Mouse (Mus musculus) left cerebral cortex, postnatal 25 days (tissue): ENCODE data around the gene Hmgcs2. TPM values are rescaled to one million over a fixed set of nuclear protein-coding genes. Genes with fewer than 3 reads are reported as not detected.

Experiments
- DNase-seq, 2 experiments: peaks; one replicate each; pipeline ENCODE4 v3.0.0; 2022; ENCODE audit warnings: low spot score in 2 of 2, mixed read lengths in 1 of 2
- intact Hi-C: fragments of 180-260 bp; cut with DNase I; formaldehyde crosslinking; loops from one replicate; pipeline ENCODE4 v1.15.1; 2025
- total RNA-seq, 2 experiments: library from RNA; stranded (reverse); gene quantifications; 2 replicates each; pipeline ENCODE4 v1.2.3; 2021

Gene Hmgcs2
- total RNA-seq, result 10 to 100 TPM in 1 of 2 experiments, 1 to 10 TPM in 1; 7.5 to 10.5 TPM

DNA sequence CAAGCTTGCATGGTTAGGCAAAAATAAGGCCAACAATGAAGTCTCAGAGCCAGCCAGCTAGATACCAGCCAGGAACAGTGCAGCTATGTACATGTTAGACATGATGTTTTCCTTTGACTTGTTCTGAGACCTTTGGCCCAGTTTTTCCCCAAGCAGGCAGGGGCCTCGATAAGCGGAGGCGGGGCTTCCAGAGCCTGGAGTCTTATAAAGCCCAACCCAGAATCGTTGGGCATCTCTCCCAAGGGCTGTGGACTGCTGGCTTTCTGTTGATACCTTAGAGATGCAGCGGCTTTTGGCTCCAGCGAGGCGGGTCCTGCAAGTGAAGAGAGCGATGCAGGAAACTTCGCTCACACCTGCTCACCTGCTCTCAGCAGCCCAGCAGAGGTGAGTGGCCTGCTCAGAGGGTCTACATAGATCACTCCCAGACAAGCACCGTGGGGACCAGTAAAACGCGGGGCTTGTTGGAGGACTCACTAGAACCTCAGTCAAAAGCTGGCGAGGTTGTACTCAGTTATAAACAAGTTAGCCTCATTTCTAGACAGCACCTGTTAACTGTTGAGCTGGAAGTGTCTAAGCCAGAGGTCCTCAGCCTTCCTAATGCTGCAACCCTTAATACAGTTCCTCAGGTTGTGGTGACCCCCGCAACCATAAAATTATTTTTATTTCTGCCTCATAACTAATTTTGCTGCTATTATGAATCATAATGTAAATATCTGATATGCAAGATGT lies at the start of gene Hmgcs2:
Gene Hmgcs2, plus strand, starts transcription at position 232 of the 729 bp plus-strand sequence.
- peak in 1 of 2 experiments; percentile 9 for DNase-seq
- intact Hi-C loops, result no loop called here

DNA sequence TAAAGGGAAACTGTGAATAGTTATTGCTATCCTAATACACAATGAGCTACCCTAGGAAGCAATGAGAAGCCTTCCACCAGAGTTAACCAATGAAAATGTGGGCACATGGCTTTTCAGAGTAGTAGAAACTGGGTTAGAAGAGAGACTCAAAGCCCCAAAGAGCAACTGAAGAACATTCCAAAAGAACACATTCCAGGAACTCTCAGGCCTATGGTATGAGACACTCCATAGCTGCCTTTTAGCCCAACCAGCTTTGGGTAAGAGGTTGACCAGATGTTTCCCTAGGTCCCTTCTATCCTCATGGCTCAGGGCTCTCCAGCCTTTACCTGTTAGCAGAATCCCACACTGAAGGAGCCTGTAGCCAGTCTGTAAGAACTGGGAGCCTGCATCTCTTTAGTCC lies 46.7 kb upstream of the Hmgcs2 start:
- intact Hi-C loops, result no loop called here
- no peak for DNase-seq

DNA sequence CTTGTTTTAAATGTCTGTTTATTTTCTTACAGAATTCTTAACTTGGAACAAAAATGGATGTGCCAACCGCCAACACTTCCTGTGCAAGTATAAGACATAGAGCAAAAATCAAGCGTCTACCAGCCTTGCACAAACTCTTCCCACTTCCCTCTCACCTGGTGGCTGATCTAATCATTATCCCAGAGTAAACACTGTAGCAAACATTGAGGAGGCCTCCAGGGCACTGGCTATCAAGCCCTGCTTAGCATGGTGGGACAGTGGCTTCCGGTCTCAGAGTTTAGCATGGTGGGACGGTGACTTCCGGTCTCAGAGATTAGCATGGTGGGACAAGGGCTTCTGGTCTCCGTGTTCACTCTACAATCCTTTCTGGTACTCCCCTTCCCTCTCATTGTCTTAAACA lies 44.0 kb upstream of the Hmgcs2 start:
- no peak for DNase-seq
- intact Hi-C loops, result no loop called here

DNA sequence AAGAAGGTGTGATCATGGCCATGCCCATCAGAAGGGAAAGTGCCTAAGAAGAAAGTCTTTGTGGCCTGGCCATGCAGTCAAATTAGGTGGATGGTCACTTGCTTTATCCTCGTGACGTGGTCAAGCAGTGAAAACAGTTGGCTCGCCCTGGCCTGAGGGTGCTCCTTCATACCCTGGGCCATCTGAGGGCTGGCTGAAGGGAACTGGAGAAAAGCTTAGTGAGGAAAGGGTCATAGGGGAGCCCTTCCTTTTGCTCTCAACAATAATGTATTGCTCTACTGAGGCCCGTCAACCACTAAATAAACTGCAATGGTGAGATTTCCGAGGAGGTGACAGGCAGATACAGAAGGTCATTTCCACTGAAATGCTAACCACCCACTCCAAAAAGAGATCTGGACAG lies 43.0 kb upstream of the Hmgcs2 start:
- no peak for DNase-seq
- intact Hi-C loops, result no loop called here

DNA sequence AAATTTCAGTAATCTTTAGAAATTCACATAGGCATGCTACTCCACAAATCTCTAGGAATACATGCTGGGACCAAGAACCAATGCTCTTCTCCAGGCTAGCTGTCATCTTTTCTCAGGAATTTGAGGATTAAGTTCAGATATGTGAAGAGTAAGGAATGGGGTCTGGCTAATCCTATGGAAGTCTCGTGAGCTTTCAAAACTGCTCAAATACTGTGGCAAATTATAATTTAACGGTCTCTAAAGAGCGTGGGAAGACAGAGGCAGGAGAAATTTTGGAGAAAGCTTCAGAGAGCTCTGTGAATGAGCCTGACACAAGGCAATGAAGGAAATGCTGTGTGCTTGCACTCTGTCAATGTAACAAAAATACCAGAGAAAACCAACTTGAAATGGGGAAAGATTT lies 42.1 kb upstream of the Hmgcs2 start:
- intact Hi-C loops, result no loop called here
- DNase-seq, result no peak

DNA sequence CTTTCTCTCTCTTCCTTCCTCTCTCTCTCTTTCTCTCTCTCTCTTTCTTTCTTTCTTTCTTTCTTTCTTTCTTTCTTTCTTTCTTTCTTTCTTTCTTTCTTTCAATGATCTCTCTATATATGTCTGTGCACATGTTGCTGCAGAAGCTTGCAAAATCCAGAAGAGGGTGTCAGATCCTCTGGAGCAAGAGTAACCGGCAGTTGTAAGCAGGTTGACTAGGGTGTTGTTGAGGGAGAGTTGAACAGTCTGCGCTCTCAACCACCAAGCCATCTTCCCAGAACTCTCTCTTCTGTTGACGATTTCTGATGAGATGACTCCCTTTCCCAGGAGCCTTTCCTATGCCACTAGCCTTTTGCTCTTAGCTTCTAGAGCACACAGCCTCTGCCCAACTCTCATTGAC lies 38.2 kb upstream of the Hmgcs2 start:
- intact Hi-C loops, result no loop called here

DNA sequence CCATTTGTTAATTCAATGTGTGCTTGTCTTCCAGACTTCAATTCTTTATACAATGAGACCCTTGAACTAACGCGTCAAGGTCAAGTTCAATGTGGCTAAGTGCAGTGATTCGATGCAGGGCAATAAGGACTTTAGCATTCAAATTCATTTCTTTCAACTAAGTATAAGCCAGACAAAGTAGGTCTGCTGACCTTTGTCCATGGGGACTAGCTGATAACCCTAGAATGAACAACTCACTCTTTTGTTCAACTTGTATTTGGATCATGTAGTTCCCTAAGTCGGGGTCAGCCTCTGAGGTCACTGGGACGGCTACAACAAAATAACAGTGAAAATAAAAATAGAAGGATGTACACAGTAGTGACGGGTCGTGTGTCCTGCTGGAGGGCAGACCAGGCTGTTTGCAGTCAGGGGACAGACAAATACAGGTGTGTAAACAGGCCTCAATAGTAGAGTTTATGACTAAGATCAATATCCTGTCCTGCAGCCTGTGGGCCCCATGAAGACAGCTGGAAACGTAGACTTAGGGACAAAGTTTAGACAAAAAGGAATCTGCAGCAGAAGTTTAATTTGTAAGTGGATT lies 37.7 kb upstream of the Hmgcs2 start:
- DNase-seq, result no peak
- intact Hi-C loops, result no loop called here

More for the DNA sequence above, 38.2 kb upstream of the Hmgcs2 start:
- DNase-seq, result no peak

DNA sequence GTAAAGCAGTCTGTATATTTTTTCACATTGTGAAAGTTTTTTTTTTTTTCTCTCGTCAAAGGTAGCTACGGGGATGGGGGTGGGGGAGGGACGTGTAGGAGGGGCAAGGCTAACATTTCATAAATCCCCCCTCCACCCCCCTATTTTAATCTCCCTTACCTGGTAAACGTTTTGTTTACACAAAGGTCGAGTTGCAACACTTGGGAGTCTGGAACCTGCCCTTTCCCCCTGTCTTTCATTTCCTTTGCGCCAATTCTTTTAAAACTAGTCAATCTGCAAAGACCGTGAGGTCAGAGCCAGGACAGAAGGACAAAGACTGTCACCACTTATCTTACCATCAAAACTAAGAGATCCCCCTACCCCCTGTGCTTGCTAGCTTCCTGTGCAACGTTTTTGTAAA lies 34.3 kb upstream of the Hmgcs2 start:
- intact Hi-C loops, result no loop called here
- no peak for DNase-seq

DNA sequence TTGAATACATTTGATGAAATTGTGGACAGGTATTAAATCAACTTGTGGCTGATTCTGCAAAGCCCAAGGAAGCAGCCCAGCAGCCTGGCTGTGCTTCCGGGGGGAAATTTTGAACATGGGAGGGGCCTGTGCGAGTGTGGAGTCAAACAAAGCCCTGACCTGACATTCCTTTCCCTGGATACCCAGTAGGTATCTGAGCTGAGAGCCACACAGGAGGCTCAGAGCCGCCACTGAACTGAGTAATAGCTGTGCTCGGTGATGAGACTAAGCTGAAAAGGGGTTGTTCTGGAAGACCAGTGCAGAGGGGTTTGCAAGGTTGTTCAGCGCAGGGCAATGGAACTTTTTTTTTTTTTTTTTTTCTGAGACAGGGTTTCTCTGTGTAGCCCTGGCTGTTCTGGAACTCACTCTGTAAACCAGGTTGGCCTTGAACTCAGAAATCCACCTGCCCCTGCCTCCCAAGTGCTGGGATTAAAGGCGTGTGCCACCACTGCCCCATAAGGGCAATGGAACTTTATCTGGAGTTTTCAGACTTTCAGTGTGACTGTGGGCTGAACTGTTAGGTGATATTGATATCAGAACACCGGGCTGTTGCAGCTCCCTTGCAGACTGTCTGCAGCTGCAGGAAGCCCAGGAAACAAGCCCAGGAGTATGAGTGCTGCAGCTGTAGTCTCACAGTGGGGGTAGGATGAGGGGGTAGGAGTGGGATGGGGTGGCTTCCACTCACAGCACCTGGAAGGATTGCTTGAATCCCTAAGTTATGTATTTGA lies 33.1 kb upstream of the Hmgcs2 start:
- intact Hi-C loops, result no loop called here
- no peak for DNase-seq

DNA sequence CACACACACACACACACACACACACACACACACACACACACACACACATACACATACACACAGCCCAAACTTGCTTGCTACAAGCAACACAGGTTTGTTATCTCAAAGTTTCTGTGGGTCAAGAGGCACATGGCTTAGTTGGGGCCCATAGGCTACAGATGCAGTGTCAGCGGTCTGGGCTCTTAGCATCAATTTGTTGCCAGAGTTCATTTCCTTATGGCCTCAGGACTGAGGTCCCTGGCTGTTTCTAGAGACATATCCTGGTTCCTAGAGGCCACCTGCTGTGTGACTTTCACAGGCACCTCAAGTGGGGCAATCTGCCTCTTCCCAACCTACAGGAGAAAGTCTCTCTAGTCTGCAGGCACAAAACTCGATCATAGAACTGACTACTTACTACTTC lies 30.9 kb upstream of the Hmgcs2 start:
- no peak for DNase-seq
- intact Hi-C loops, result no loop called here

DNA sequence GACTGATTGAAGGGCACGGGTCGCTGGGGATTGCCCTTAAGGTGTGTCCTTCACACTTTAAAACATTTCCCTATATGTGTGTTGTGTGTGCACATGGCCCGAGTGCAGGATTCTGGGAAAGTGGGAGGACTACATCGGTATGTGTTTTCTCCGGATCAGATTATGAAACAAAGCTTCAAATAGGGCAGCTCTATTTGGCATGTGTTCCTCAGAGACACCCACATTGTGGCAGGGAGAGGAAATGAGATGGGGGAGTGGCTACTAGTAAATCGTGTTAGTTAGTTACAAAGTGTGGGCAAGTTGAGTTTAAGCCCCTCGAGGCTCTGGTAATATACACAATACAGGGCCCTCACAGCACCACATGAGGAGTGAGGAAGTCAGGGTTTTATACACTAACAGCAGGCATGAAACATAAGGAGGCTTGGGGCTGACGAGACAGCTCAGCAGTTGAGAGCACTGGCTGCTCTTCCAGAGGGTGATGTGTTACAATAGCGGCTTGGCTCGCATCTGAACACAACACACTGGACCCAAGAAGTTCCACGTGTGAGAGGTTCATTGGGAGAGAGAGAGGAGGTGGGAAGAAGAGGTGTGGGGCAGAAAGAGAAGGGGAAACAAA lies 30.3 kb upstream of the Hmgcs2 start:
- peak; percentile 10 to 34 for DNase-seq

DNA sequence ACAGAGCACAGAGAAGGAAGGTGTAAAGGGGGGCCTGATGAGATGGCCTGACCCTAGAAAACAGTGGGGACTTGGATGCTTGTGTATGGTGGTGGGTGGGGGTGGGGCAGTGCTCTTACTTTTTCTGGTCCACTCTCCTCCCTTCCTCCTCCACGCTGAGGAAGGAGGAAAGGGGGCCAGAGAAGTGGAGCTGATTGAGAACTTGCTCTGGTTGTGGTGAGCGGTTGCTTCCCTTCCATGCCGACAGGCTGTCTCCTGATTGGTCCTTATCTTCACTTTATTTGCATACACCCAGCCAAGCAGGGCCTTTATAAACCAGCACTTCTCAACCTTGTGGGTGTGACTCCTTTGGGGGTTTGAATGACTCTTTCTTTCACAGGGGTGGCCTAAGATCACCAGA lies 26.2 kb upstream of the Hmgcs2 start:
- no peak for DNase-seq
- intact Hi-C loops, result no loop called here

More for the DNA sequence above, 30.3 kb upstream of the Hmgcs2 start:
- intact Hi-C loops, result no loop called here

DNA sequence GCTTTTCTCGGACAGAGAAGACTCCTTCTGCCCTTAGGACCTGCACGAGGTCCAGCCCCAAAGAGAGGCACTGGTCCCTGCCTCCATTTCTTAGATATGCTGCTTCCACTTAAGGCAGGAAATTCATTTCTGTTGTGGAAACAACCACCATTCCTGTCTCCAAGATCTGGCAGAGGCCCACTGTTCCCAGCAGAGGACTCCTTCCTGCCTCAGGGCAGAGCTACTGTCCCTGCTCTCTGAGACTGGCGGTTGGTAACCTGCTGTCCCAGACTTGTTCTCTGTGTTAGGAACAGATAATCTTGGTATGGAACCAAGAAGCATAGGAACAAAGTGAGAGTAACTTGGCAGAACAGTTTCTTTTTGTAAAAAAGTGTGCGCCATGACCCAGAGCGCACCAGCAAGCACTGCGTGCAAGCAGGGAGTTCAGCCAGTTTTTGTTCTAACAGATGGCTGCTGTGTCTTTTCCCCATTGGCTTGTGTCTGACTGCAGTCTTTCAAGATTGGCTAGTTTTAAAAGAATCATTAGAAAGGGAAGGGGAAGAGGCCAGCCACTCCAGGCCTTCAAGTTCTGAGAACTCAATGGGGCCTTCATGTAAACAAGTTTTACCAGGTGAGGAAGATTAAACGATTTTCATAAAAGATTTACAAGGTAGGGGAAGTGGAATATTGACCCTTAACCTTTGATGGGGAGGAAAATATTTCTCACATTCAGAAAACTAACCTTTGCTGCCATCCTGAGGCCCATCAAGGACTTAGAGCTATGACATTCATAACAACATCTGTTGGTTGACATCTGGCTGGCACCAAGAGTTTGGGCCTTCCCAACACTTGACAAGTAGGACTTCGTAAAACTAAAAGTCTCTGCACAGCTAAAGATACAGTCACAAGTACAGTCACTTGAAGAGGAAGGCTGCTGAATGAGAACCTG lies 25.3 kb upstream of the Hmgcs2 start:
- intact Hi-C loops, result no loop called here
- peak; percentile 3 to 4 for DNase-seq

DNA sequence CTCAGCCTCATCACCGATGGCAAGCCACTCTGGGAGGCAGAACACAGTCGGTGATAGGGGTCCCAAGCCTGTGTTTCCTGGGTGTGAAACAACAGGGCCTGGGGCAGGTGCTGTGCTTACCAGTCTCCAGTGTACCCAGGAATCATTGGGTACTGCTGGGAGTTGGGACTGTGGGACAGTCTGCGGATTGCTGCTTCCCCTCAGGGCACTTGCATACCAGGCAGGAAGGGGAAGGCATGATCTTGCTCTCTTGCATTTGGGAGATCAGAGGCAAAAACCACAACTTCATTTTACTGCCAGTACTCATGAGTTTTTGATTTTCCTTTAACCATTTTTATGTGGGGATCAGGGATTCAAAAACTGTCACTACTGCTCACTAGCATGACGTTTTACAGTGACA lies 21.5 kb upstream of the Hmgcs2 start:
- no peak for DNase-seq
- intact Hi-C loops, result no loop called here

DNA sequence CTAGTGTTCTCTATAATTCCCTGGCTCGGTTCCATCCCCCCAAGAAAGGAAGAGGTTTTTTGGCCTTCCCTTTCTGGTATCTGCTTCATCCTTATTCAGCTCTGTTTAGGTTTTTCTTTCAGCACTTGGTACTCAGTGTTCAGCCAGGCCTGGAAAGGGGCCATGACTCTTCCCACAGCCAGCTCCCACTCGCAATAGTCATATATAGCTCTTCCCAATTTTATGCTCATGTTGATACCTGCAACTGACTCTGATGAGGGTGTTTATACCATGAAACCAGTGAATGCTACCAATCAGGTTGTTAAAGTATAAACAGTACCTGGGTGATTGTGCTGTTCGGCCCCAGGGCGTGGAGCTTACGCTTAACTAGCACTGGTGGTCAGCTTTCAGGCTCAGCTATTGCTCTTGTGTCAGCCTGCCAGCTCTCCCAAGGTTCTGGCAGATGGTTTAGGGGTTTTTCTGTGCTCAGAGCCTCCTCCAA lies 20.9 kb upstream of the Hmgcs2 start:
- intact Hi-C loops, result no loop called here
- DNase-seq, result peak; percentile 47 to 68

DNA sequence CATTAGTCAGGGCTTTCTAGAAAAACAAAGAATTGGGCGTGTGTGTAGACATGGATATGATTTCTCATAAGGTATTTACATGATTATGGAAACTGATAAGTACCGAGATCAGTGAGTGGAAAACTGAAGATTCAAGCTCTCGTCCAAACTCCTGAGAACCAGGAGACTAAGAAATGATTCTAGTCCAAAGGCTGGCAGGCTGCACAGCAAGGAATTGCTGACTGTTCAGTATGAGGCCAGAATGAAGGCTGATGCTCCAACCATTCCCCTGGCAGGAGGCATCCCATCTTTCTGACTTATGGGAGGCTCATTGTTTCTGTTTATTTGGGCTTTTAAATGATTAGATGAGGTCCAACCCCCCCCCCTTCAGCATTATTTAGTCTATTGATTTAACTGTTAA lies 19.7 kb upstream of the Hmgcs2 start:
- intact Hi-C loops, result no loop called here
- no peak for DNase-seq

DNA sequence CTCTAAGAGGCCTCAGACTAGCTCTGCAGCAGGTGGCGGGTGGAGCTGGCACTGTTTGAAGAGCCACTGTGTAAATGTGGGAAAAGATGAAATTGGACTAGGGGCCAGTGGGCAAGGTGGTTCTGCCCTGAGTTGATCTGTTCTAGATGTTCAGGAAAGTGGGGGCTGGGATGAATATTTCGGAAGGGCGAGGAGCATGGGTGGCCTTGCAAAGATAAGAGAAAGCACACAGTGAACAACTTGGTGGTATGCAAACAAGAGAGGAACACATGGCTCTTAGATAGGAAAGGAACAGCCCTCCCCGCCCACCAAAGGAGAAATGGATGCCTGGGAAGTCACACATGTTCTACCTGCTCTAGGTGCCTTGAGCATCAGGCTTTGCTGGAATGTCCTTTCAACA lies 18.8 kb upstream of the Hmgcs2 start:
- intact Hi-C loops, result no loop called here
- no peak for DNase-seq

DNA sequence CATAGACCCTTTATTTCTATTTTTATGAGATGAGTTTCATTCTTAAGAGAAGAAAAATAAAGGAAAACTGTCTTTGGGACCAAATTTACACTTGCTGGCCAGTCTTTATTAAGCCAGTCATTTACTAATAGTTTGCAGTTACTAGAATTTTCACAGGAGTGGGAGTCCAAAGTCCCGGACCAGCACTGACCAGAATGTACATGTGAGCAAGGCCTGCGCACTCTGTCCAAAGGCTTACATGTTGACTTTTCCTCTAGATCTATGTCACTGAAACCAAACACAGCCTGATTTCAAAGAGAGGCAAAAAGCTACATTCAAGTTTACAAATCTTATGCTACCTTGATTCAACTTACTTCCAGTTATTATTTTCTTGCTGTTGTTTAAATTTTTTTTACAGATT lies 18.1 kb upstream of the Hmgcs2 start:
- no peak for DNase-seq
- intact Hi-C loops, result no loop called here

DNA sequence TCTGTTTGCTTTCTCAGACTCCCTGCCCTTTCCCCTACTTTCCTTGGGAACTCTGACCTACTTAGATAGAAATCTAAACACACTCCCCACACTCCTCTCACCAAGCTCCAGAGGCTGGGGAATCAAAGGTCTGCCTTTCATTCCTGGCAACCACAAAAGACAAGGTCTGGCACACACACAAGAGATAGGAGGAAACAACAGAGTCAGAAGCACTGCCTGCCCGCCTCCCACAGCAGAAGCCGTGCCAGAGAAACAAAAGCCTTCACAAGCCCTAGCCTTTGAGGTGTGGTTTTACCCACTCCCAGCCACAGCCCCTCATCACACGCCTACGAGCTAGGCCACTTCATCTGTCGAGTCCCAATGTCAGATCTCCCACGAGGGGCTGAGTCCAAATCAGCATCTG lies 13.0 kb upstream of the Hmgcs2 start:
- intact Hi-C loops, result no loop called here

More for the DNA sequence above, 13.0 kb upstream of the Hmgcs2 start:
- peak in 1 of 2 experiments; percentile 11 for DNase-seq
